Mouse (Mus musculus): Measurements from ENCODE around the gene Rpusd4.

The Rpusd4 gene

DNA sequence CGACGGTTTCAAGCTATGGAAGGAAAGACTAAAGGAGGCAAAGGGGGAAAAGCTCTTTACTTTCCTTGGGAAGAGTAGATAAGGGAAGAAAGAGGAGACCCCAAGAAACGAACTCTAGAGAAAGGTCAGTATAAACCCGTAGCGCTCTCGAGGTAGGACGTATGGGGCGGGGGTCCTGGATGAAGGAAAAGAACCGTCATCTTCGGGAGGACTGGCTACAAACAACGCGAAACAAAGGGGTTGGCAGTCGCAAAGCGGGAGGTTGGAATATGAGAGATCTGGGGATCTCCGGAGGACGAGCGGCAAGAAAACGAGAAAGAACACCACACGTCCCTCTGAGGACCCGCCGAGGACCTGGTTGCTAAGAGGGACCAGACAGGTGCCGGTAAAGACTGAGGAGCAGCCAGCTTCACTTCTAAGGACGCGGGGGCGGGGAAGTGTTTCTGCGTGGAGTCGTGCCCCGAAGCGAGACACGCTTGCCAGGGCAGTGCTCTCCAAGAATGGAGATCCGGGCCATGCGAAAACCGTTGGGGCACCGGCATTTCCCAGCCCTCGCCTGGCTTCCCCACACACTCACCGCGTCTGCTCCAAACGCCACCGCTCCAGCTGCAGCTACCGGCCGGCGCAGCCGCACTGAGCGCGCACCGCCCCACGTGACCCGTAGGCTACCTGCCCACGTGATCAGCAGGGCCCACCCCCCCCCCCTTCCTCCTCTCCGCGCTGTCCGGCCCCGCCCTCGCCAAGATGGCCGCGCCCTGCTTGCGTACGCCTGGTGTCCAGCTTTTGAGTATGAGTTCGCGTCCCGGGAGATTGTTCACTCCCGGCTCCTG, at the start of gene Rpusd4, which contains the start of gene Fam118b:
Gene Rpusd4, plus strand, starts transcription at position 720 of the 830 bp plus-strand sequence.
Gene Fam118b, minus strand, starts transcription at position 660 of the 830 bp plus-strand sequence.
- TF ChIP-seq GATA4 (IDR thresholded peaks at IDR 0.05; ENCODE audit: insufficient replicate concordance, low read length), result no peak

DNA sequence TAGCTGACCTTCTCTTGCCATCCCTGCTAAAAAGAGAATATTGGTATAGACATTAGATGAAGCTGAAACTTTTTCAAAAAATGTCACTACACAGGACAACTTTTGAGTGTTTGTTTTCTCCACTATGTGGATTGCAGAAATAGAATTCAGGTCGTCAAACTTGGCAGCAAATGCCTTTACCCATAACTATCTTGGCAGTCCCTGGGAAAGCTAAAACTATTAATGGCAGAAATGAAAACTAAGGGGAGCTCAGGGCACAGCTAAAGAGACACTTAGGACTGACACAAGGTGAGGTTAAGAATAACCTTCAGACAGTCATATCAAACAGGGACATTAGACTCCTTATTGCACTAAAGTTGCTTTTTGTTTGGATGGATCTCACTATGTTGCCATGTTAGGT, 49.7 kb upstream of the Rpusd4 start:
- no peak for TF ChIP-seq GATA4 (IDR thresholded peaks at IDR 0.05; ENCODE audit: insufficient replicate concordance, low read length)

DNA sequence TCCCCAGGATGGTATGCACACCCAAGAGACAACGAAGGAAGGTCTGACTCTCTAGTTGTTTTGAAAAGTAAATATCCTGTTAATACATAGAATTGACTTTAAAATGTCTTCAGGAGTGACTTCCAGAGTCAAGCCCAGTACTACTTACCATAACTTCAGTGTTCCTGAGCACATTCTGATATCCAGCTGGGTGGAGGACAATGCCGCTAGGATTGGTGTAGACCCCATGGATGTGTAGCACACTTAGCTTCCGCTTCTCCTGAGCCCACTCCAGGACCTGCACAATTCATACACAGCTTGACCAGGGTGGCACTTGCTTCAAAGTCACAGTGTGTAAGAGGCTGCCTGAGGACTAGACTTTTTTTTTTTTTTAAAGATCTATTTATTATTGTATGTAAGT, 44.2 kb upstream of the Rpusd4 start:
- TF ChIP-seq GATA4 (IDR thresholded peaks at IDR 0.05; ENCODE audit: insufficient replicate concordance, low read length), result no peak

DNA sequence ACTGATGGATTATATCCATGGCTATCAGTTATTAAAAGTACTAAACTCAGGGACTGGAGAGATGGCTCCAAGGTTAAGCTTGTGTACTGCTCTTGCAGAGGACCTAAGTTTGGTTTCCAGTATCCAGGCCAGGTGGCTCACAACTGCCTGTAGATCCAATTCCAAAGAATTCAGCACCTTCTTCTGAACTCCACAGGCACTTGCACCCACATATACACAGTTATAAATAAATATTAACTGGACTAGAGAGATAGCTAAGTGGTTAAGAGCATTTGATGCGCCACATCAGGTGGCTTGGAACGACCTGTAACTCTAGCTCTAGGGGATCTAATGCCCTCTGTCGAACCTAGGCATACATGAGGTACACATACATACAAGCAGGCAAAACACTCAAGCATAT, 39.0 kb upstream of the Rpusd4 start:
- no peak for TF ChIP-seq GATA4 (IDR thresholded peaks at IDR 0.05; ENCODE audit: insufficient replicate concordance, low read length)

DNA sequence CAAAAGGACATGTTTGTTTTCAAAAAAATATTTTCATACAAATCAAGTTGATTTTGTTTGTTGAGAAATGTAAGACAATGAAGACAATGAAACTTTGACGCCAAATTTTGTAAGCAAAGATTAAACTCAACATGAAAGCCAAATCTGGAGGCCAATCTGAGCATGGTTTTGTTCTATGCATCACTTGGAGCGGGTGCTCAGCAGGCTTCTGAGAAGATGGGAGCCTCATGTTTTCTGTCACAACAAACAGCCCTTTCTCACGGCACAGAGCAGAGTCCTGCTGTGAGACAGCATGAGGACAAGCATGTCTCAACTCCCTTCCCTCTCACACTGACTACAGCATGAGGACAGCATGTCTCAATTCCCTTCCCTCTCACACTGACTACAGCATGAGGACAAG, 31.7 kb upstream of the Rpusd4 start:
- no peak for TF ChIP-seq GATA4 (IDR thresholded peaks at IDR 0.05; ENCODE audit: insufficient replicate concordance, low read length)

DNA sequence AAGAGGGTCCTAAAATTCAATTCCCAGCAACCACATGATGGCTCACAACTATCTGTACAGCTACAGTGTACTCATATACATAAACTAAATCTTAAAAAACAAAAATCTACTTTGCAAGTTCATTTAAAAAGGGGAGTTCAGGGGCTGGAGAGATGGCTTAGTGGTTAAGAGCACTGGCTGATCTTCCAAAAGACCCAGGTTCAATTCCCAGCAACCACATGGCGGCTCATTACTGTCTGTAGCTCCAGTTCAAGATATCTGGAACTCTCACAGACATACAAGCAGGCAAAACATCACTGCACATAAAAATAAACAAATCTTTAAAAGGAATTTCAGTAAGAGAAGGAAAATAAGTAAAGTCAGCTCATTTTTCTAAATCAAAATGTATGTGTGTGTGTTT, 29.3 kb upstream of the Rpusd4 start:
- no peak for TF ChIP-seq GATA4 (IDR thresholded peaks at IDR 0.05; ENCODE audit: insufficient replicate concordance, low read length)

DNA sequence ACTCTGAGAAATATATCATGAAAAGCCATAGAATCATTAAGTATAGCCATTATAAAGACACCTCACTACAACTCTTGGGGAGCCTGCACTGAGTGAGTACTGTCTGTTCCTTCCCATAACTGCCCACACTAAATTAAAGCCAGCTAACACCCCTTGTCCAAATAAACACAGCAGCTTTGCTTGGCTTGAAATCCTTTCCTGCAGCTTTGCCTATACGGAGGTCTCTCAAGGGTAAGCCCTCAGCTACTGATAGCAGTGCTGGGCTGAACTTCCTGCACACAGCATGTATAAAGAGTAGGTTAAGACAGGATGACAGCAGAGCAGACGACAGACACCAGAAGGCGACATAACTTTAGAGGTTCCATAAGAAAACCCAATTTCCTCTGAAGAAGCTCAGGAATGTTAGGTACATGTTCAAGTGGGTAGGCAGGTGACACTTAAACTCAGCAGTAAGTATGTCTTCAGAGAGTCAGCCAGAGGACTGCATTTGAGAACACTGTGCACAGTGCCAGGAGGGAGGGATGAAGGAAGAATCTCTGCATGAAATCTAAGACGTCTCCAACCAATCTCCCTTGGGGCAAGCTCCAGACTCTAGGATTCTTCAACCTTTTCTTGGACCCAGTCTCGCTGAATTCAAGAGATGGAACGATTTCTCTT, 28.6 kb upstream of the Rpusd4 start:
- TF ChIP-seq GATA4 (IDR thresholded peaks at IDR 0.05; ENCODE audit: insufficient replicate concordance, low read length), result no peak

- TF ChIP-seq GATA4 (IDR thresholded peaks at IDR 0.05; ENCODE audit: insufficient replicate concordance, low read length), result no peak
Observed at GRCm38 (mm10) chr9:35239734-35240133, 27.9 kb upstream of the Rpusd4 start.

GRCm38 (mm10) chr9:35247405-35247804, 20.3 kb upstream of the Rpusd4 start:
- TF ChIP-seq GATA4 (IDR thresholded peaks at IDR 0.05; ENCODE audit: insufficient replicate concordance, low read length), result no peak

DNA sequence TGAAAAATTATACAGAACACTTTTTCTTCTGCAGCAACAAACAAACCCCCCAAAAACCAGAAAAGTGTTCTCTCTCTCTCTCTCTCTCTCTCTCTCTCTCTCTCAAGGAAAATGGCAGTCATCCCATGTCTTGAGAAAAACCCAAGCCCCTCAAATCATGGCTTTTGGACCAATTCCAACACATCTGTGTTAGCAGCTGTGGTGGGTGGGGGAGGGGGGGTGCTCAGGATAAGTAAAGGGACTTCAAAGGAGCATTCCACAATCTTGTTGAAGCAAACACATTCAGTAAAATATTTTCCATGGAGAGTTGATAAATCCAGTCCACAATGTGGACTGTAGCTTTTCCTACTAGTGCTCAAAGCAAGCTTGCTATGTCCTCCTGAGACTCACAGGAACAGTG, 18.2 kb upstream of the Rpusd4 start:
- no peak for TF ChIP-seq GATA4 (IDR thresholded peaks at IDR 0.05; ENCODE audit: insufficient replicate concordance, low read length)

GRCm38 (mm10) chr9:35257365-35257764, 10.3 kb upstream of the Rpusd4 start:
- no peak for TF ChIP-seq GATA4 (IDR thresholded peaks at IDR 0.05; ENCODE audit: insufficient replicate concordance, low read length)

DNA sequence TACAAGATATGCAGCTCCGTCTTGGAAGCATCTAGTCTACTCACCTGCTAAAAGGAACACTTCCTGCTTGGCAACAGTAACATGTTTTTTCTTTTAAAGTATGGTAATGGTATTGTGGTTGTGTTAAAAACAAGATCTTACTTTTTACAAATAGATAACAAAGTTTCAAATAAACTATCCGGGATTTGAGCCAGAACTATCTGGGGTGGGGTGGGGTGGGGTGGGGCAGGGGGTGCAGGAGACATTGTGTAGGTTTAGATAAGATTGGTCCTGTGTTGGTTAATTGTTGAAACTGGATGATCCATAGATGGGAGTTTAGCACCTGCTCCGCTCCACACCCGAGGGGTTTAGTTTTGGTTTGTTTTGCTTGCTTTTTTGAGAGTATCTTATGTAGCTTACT, 5.2 kb upstream of the Rpusd4 start:
- TF ChIP-seq GATA4 (IDR thresholded peaks at IDR 0.05; ENCODE audit: insufficient replicate concordance, low read length), result no peak

- TF ChIP-seq GATA4 (IDR thresholded peaks at IDR 0.05; ENCODE audit: insufficient replicate concordance, low read length), result no peak
Observed at GRCm38 (mm10) chr9:35263431-35263830, 4.2 kb upstream of the Rpusd4 start.

- no peak for TF ChIP-seq GATA4 (IDR thresholded peaks at IDR 0.05; ENCODE audit: insufficient replicate concordance, low read length)
Observed at GRCm38 (mm10) chr9:35264509-35264908, 3.2 kb upstream of the Rpusd4 start.

DNA sequence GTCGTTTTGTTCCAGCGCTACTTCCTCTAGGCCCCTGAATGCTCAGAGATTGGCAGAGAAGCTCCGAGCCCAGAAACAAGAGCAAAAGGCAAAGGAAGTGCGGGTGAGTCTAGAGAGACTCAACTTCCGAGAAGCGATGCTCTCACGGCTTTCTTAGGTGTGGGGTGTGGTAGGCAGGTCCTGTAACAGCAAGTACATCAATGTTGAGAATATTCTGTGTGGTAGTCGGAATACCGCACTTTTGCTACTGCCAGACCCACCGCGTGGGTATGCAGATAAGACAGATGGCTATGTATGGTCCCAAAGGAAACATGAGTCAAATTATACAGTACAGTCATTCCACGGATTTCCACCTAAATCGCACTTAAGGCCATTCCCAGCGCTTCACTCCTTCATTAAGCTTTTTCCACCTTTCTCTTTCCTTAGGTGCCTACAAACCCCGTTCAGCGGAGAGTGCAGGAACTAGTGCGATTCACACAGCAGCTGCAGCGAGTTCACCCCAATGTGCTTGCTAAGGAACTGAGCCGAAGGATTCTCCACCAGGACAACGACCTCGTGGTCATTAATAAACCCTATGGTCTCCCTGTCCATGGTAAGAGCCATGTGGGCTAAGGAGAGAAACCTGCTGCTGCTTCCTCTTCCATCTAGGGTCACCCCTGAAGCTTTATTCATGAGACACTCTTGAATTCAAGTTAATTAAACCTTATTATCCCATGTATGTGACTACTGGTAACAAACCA, 481 bp downstream of the Rpusd4 start:
- TF ChIP-seq GATA4 (IDR thresholded peaks at IDR 0.05; ENCODE audit: insufficient replicate concordance, low read length), result no peak
